Mouse (Mus musculus) ovary, postnatal 36 days (tissue): ENCODE measurements around the gene Slc4a1.
"Not testable (repeated sequence)": the region's sequence is repeated elsewhere in the genome, so short reads cannot be mapped to it uniquely, and the experiment has no call there.

Experiments
- DNase-seq: peaks from one replicate; pipeline ENCODE4 v3.0.0; 2022; ENCODE audit warnings: low spot score, mixed read lengths

The Slc4a1 gene

GRCm38 (mm10) chr11:102366103-102366502 is at the start of gene Slc4a1:
Gene Slc4a1, minus strand, starts transcription at chr11:102366203.
- not testable (repeated sequence) for DNase-seq

DNA sequence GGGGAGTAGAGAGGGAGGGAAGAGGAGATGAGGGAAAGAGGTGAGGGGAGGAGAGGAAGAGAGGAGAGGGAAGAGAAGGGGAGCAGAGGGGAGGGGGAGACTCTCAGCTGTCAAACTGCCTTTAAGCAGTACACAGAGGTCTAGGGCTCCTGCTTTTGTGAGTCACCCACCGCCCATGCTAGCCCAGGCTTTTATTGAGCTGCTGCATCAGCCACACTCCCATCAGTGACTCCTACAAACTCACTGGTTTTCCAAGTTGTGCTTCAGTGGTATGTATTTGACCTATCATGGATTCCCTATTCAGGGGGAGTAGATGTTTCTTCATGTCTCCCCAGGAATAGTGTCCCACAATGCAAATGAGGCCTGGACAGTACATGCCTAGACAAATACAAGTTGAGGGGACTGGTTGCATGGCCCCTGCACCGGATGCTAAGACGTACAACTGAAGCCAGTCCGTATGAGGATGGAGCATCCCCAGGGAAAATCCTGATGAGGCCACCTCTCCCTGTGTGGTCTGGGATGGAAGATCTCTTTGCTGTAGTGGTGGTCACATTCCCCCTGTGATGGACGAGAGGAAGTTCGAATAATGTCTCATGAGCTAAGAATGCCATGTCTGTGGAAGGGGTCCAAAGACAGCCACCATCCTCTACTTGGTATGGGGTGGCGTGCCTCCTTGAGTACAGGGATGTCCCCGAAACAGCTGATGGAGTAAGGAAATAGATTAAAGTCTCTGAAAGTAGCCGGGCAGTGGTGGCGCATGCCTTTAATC is 49.2 kb upstream of the Slc4a1 start:
- no peak for DNase-seq

GRCm38 (mm10) chr11:102413059-102413458 is 47.1 kb upstream of the Slc4a1 start:
- no peak for DNase-seq

DNA sequence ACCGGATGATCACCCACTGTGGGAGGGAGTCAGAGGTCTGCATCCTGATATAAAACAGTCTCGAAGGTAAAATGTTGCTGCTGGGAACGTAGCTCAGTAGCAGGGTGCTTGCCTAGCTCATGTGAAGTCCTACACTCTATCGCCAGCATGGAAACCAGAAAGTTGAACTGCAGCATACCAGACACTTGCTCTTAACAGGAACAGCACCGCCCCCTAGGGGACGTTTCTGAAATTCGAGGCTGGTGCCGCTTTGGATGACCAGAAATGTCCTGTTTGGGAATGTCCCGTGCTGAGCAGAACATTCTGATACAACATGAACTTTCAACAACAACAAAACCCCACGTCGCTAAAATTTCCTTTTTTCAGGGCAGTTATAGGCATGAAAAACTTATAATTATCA is 45.7 kb upstream of the Slc4a1 start:
- peak; percentile 87 for DNase-seq

GRCm38 (mm10) chr11:102411061-102411460 is 45.1 kb upstream of the Slc4a1 start:
- DNase-seq, result no peak

- DNase-seq, result not testable (repeated sequence)
Observed at GRCm38 (mm10) chr11:102410345-102410744, 44.3 kb upstream of the Slc4a1 start.

DNA sequence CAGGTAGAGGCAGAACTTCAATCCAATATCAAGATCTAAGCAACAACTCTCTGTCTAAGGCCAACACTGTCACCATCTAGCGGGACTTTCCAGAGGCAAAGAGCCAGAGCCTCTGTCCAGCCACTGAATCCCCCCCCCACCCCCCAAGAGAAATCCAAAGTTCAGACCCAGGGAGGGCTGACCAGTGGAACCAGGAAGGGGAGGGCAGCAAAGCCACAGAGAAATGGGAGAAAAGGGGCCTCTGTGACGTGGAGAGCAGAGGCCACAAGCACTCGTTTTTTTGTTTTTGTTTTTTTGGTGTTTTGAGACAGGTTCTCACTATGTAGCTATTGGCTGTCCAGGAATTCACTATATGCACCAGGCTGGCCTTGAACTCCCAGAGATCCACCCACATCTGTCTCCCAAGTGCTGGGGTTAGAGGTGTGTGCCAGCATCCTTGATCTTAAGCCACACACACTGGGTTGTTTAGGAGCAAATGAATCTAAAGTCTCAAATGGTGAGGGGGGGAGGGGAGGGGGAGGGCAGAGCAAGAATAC is 43.9 kb upstream of the Slc4a1 start:
- DNase-seq, result no peak

DNA sequence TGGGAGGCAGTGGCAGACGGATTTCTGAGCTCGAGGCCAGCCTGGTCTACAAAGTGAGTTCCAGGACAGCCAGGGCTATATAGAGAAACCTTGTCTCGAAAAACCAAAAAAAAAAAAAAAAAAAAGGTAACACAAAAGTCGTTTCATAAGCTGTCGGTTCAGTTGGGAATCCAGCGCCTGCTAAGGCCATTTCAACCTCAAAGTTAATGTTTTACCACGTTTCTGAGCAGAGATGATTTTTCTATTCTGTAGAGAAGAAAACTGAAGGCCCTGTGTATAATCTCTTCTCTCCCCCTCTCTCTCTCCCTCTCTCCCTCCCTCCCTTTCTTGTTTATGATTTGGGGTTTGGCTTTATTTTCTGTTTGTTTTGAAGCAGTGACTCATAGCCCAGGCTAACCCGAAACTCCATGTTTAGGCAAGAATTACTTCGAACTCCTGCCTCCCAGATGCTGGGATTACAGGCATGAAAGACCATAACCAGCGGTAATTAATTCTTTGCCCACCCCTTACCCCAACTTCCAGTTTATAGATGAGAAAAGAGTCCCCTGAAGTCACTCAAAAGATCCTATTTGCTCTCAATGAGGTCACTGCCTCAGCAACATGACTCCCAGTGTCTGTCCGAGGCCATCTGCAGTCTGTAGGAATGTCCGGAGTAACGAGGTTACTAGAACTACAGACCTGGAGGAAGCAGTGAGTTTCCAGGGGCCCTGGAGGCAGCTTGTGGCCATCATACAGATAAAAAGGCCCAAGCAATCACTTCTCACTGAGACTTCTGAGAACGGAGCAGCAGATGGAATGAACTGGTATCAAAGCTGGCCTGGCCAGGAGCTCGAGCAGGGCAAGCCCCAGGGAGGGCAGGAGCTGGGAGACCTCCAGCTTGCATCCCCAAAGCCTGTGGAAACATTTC is 43.1 kb upstream of the Slc4a1 start:
- no peak for DNase-seq

DNA sequence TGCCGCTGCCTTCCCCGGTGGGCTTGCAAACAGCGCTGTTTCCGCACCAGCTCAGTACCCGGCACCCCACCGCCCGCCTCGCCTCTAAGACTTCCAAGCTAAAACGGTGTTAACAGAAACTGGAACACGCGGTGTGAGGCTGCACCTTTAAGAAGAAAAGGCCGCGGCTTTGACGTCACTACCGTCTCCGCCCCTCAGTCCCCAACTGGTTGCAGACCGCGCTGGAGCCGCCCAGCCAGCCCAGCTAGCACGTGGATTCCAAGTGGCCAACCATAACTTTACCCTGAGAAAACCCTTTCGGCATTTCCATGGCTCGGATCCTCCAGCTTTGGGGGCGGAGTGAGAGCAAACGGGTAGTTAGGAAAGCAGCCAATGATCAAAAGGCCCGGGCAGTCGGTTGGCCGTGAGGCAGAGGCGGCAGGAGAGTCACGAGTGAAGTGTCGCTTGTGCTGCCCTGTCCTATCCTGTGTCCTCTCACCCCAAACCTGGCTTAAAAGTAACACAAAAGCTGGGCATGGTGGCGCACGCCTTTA is 42.4 kb upstream of the Slc4a1 start:
- peak; percentile 94 for DNase-seq

- DNase-seq, result no peak
Observed at GRCm38 (mm10) chr11:102407834-102408215, 41.8 kb upstream of the Slc4a1 start, which contains the start of gene Slc25a39. Gene Slc25a39, minus strand, starts transcription at chr11:102407946.

GRCm38 (mm10) chr11:102406900-102407833 is 41.2 kb upstream of the Slc4a1 start:
- peak; percentile 96 for DNase-seq

DNA sequence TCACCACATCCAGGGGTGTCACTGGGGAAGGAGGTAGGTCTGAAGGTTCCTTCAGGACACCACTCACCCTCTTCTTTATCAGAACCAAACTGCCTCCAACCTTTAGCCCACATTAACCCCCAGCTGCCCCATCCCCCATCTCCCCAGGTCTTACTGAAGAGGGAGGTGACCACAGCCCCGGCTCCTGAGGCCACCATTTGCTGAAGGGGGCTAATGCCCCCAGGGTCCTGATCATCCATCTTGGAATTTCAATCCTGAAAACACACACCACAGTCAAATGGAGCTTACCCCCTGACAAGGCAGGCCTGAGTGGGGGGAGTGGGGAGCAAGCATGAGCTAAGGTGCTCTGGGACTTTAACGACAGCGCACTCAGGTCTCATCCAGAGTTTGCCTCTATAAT is 40.4 kb upstream of the Slc4a1 start:
- no peak for DNase-seq

DNA sequence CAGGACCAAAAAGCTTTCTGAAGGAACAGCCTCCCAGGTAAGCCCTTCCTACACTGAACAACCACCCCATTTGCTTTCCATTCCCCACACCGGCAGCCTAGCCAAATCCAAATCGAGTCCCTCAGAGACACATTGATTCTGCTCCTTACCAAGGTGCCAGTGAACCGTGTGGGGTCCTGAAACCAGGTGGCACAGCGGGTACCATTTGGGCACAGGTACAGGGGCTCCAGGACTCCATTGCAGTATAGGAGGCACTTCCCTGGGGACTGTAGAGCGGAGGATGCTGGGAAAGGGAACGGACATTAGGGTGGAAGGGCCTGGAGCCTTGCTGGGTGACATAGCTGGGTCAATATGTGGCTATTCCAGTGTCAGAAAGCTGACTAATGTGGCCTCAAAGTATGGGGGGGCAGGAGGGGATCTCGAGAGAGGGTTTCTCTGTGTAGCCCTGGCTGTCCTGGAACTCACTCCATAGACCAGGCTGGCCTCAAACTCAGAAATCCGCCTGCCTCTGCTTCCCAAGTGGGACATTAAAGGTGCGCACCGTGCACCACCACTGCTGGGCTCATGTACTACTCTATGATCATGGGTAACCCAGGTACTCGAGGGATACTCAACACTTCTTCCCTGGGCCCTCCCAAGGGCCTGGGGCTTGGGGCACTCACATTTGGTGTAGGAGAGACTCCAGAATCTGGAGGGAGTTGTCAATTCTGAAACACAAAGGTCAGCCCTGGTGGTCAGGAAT is 39.7 kb upstream of the Slc4a1 start:
- DNase-seq, result no peak

- no peak for DNase-seq
Observed at GRCm38 (mm10) chr11:102404161-102405010, 38.4 kb upstream of the Slc4a1 start.

GRCm38 (mm10) chr11:102403657-102404056 is 37.7 kb upstream of the Slc4a1 start:
- no peak for DNase-seq

DNA sequence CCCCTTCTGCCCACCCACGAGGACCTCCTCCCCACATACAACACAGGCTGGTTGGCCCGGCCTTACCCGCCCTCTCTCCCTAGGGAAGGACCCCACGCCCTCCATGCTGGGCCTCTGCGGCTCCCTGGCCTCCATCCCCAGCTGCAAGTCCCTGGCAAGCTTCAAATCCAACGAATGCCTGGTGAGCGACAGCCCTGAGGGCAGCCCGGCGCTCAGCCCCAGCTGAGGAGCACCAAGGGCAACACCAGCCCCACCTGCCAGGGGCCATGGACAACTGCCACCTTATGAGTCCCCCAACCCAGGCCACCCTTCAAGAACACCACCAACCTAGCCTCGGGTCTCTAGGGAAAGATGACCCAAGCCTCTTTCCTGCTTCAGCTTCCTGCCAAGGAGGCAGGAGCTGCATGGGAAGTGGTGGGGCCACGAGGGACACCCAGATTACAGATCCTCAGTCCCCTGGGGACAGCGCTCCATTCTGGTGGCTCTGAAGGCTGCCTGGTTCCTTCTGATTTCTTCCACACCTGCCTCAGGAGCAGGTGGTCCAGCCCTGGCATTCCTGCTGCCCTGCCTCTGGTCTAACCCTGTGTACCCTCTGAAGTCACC is 36.0 kb upstream of the Slc4a1 start:
- no peak for DNase-seq

- no peak for DNase-seq
Observed at GRCm38 (mm10) chr11:102400513-102401084, 34.6 kb upstream of the Slc4a1 start.

- no peak for DNase-seq
Observed at GRCm38 (mm10) chr11:102399610-102400072, 33.6 kb upstream of the Slc4a1 start.

DNA sequence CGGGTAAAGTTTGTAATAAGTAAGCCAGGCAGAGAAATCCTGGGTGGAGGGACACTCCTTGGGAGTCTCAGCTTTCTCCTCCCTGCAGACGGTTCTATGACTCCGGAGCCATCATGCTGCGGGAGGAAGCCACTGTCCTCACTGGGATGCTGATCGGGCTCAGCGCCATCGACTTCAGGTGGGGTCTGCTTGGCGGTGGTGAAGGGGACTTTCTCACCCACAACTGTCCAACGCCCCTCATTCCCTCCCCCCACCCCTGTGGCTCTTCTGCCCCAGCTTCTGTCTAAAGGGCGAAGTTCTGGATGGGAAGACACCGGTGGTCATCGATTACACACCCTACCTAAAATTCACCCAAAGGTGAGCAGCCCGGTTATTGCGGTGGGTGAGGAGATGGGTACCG is 33.1 kb upstream of the Slc4a1 start:
- DNase-seq, result no peak
